Mouse (Mus musculus): ENCODE measurements around the gene Ldlrad3.

The Ldlrad3 gene

GRCm38 (mm10) chr2:102073266-102074037 is 112.7 kb downstream of the Ldlrad3 start:
- DNase-seq (ENCODE audit: low read depth, low spot score), result no peak

DNA sequence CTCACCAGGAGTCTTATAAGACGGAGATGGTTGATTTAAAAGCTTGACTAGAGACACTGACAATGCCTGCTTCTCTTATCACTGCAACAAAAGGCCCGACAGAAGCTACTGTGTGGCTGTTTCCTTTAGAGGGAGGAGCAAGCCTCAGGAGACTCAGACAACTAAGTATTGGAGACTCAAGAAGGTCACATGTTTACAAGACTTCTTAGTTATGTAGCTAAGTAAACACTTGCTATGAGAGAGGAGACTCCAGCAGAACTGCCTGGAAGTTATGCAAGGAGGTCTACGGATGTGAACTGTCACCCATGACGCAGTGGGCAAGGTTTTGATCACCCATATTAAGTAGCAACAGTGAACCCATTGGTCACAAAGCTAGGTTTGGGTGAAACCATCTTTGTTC is 113.3 kb downstream of the Ldlrad3 start:
- no peak for DNase-seq (ENCODE audit: low read depth, low spot score)

GRCm38 (mm10) chr2:102071022-102071717 is 115.0 kb downstream of the Ldlrad3 start:
- no peak for DNase-seq (ENCODE audit: low read depth, low spot score)

- DNase-seq (ENCODE audit: low read depth, low spot score), result no peak
Measured at GRCm38 (mm10) chr2:102064826-102065441, 121.3 kb downstream of the Ldlrad3 start.

GRCm38 (mm10) chr2:102063906-102064505 is 122.2 kb downstream of the Ldlrad3 start:
- DNase-seq (ENCODE audit: low read depth, low spot score), result no peak

DNA sequence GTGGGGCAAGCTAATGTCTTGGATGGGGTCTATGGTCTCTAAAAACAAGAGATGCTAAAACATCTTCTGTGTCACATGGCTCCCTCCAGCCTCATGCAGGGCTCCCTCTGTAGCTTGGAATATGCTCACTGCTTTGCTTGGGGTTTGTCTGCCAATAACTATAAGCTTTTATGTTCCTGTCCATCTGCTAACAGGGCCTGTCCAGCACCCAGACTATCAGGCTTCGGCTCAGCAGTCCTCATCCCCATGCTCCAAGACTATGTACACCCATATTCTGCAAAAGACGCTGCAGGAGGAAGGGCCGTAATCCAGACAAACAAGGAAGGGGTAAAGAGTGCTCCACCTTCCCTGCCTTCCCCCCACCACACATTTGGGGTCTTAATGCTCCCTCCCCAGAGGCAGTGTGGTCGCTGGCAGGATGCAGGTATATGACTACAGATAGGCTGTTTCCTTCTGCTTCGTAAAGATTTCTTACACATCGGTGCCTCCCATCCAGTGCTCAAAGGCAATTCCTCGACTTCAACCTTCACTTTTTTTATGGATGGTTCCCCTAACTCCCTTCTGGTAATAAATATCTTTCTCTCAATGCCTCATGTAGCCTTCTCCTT is 123.2 kb downstream of the Ldlrad3 start:
- no peak for DNase-seq (ENCODE audit: low read depth, low spot score)

DNA sequence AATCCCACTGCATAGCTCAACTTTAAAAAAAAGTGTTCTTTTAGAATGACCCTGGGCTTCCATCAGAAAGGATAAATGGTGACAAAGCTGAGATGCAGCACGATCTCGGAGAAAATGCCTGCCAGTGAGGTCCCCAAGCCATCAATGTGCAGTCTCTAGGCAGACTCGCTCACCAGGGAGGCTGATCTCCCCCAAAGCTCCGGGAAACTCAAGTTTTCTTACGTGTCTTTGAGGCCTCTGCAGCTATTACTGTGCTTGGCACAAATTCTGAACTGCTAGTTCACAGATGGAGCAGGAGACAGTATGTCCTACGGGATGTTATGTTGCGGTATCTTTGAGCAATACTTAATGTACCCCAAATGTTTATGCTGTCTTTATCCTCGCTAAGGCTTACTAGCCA is 124.3 kb downstream of the Ldlrad3 start:
- DNase-seq (ENCODE audit: low read depth, low spot score), result no peak

GRCm38 (mm10) chr2:102057746-102058145 is 128.4 kb downstream of the Ldlrad3 start:
- no peak for DNase-seq (ENCODE audit: low read depth, low spot score)

GRCm38 (mm10) chr2:102057029-102057685 is 129.0 kb downstream of the Ldlrad3 start:
- no peak for DNase-seq (ENCODE audit: low read depth, low spot score)

GRCm38 (mm10) chr2:102056144-102056543 is 130.0 kb downstream of the Ldlrad3 start:
- no peak for DNase-seq (ENCODE audit: low read depth, low spot score)

DNA sequence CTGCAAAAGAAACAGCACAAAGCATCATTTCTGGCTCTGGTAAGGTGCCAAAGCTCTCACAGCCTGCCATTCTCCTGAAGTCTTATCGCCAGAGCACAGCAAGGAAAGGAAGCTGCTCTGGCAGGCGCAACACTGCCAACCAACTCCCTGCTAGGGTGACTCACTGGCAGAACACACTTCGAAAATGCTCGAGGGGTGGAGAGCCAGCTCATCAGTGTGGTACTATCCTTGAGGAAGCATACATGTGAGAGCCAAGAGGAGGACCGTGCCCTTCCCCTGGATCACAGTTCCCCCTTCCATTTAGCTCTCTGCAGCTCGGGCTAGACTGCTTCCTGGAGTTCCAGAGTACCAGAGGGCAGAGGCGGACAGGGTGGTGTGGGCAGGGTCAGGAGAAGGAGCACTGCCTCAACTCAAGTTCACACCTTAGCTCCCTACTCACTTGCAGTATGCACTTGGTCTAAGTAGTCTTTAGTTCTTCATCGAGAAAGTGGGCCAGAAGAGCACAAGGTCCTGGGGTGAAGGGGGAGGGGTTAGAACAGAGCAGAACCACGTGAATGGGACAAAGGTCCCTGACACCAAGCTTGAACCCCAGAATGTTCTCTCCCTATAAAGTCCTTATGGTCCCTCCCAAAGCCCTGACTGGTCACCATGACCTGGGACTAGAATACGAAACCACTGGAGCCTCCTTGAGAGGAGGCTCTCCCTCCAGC is 133.1 kb downstream of the Ldlrad3 start:
- no peak for DNase-seq (ENCODE audit: low read depth, low spot score)

GRCm38 (mm10) chr2:102052353-102052752 is 133.8 kb downstream of the Ldlrad3 start:
- DNase-seq (ENCODE audit: low read depth, low spot score), result no peak

GRCm38 (mm10) chr2:102049866-102050550 is 136.2 kb downstream of the Ldlrad3 start:
- peak; percentile 22 for DNase-seq (ENCODE audit: low read depth, low spot score)

DNA sequence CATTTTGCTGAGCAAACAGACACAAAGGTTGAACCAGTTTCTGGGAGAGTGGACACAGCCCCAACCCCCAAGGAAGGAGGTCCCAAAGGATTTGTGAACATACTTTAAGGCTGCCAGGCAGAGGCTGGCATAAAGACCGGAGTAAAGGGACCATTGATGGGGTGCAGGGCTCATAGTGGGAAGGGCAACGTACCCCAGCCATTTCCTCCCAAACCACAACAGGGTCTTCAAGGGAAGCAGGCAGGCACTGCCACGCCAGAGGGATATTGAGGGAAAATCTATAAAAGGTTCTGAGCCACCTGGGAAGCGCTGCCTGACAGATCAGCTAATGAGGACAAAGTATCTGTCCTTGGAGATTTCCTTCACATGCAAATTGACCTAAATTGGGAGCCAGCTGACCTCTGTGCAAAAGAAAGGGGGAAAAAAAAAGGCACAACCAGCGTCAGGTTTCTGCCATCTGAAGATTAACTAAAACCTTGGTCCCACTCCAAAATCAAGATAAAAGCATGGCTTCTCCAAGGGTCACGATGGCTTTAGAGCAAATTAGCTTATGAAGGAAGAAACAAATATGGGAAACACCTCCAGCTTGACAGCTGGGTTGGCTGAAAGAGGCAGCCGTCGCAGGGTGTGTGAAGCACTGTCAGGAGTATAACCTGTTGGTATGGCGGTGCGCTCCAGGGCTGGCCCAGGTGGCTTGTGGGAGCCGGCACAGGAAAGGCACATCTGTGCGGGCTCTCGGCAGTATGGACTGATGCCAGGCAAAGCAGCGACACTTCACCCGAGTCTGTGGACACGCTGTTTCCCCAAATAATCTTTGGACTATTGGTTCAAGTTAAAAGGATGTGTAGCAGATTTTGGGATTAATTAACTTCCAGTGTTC is 137.6 kb downstream of the Ldlrad3 start:
- DNase-seq (ENCODE audit: low read depth, low spot score), result no peak

DNA sequence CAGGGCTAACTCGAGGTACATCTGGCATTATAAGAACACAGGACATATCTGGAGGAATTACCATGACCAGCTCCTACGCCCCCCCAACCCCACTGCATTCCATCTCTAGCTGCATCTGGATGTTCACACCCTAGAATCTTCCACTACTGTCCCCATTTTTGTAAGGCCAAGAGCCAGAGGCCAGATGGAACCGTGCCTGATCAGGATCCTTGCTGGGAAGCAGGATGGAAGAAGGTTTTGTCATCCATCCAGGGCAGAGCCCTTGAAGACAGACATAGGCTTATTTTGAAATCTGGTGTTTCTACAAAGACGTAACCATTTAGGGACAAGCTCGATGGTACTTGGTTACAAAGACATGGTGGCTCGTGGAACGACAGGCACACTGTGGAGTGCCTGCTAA is 139.7 kb downstream of the Ldlrad3 start:
- no peak for DNase-seq (ENCODE audit: low read depth, low spot score)

- no peak for DNase-seq (ENCODE audit: low read depth, low spot score)
Measured at GRCm38 (mm10) chr2:102040456-102040855, 145.7 kb downstream of the Ldlrad3 start.

DNA sequence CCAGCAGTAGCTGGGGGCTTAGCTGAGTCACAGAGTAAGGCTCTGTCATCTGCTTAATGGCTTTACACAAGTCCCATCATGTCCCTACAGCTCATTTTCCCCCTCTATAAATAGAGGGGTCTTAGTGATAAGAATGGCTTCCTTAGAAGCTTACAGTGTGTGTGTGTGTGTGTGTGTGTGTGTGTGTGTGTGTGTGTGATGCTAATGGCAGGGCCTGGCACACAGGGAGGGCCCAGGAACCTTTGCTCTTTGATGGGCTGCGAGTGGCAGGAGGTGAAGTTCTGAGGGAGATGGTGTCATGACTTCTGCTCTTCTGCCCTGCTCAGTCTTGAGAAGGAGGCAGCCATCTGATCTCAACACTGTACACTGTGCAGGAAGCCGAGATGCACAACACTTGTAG is 146.2 kb downstream of the Ldlrad3 start:
- no peak for DNase-seq (ENCODE audit: low read depth, low spot score)

GRCm38 (mm10) chr2:102038895-102039667 is 147.1 kb downstream of the Ldlrad3 start:
- no peak for DNase-seq (ENCODE audit: low read depth, low spot score)

All from ES-CJ7 (cell line).